Mouse (Mus musculus): ENCODE results near the gene Cox8c. TPM values are rescaled to one million over a fixed set of nuclear protein-coding genes. Genes with fewer than 3 reads are reported as not detected.

The Cox8c gene
- not detected for polyA plus RNA-seq (2014; fragmentation: Illumina TruSeq; extraction: RNeasy Lipid Tissue Mini Kit (QIAGEN cat#74804); ENCODE audit: low read depth, low replicate concordance)

GRCm38 (mm10) chr12:102899091-102899490 lies at the start of gene Cox8c:
Cox8c (plus strand) TSS chr12:102899316.

GRCm38 (mm10) chr12:102878031-102878823 lies 20.9 kb upstream of the Cox8c start, which contains the start of gene Btbd7:
Btbd7 (minus strand) TSS chr12:102878471.

GRCm38 (mm10) chr12:102948778-102949394 lies 49.8 kb downstream of the Cox8c start, which contains the start of gene Unc79:
Unc79 (plus strand) TSS chr12:102948859.

Other genes with a start within 250 kb of the Cox8c start
- gene Itpk1, start 194.4 kb upstream of the Cox8c start, polyA plus RNA-seq (2014; fragmentation: Illumina TruSeq; extraction: RNeasy Lipid Tissue Mini Kit (QIAGEN cat#74804); ENCODE audit: low read depth, low replicate concordance): 2.8 TPM
- gene Moap1, start 155.7 kb upstream of the Cox8c start, polyA plus RNA-seq (2014; fragmentation: Illumina TruSeq; extraction: RNeasy Lipid Tissue Mini Kit (QIAGEN cat#74804); ENCODE audit: low read depth, low replicate concordance): 2.5 TPM
- gene Tmem251, start 155.6 kb upstream of the Cox8c start, polyA plus RNA-seq (2014; fragmentation: Illumina TruSeq; extraction: RNeasy Lipid Tissue Mini Kit (QIAGEN cat#74804); ENCODE audit: low read depth, low replicate concordance): 13.3 TPM
- gene Gm28051, start 141.6 kb upstream of the Cox8c start, polyA plus RNA-seq (2014; fragmentation: Illumina TruSeq; extraction: RNeasy Lipid Tissue Mini Kit (QIAGEN cat#74804); ENCODE audit: low read depth, low replicate concordance): not detected
- 15.3 TPM for gene Gon7, start 141.5 kb upstream of the Cox8c start, polyA plus RNA-seq (2014; fragmentation: Illumina TruSeq; extraction: RNeasy Lipid Tissue Mini Kit (QIAGEN cat#74804); ENCODE audit: low read depth, low replicate concordance)
- 22.5 TPM for gene Ubr7, start 141.3 kb upstream of the Cox8c start, polyA plus RNA-seq (2014; fragmentation: Illumina TruSeq; extraction: RNeasy Lipid Tissue Mini Kit (QIAGEN cat#74804); ENCODE audit: low read depth, low replicate concordance)
- gene Gm20604, start 140.6 kb upstream of the Cox8c start, polyA plus RNA-seq (2014; fragmentation: Illumina TruSeq; extraction: RNeasy Lipid Tissue Mini Kit (QIAGEN cat#74804); ENCODE audit: low read depth, low replicate concordance): 17.4 TPM
- gene Btbd7, start 20.8 kb upstream of the Cox8c start, polyA plus RNA-seq (2014; fragmentation: Illumina TruSeq; extraction: RNeasy Lipid Tissue Mini Kit (QIAGEN cat#74804); ENCODE audit: low read depth, low replicate concordance): 65.2 TPM
- gene Unc79, start 49.5 kb downstream of the Cox8c start, polyA plus RNA-seq (2014; fragmentation: Illumina TruSeq; extraction: RNeasy Lipid Tissue Mini Kit (QIAGEN cat#74804); ENCODE audit: low read depth, low replicate concordance): 0.47 TPM